Mouse (Mus musculus): ENCODE results near the gene Scgb2b11.
"Not testable (repeated sequence)": the region's sequence is repeated elsewhere in the genome, so short reads cannot be mapped to it uniquely, and the experiment has no call there.

The Scgb2b11 gene

GRCm38 (mm10) chr7:32211045-32211444 is at the start of gene Scgb2b11:
Gene Scgb2b11, minus strand, starts transcription at chr7:32211145.
- in situ Hi-C loops (cut with MboI; ENCODE audit: low pct_unique_long_range_greater_than_20kb in 1 of 2, low sequenced_read_pairs in 2 of 2, unreplicated experiment in 1 of 2) = not testable (repeated sequence)

- in situ Hi-C loops (cut with MboI; ENCODE audit: low pct_unique_long_range_greater_than_20kb in 1 of 2, low sequenced_read_pairs in 2 of 2, unreplicated experiment in 1 of 2) = not testable (repeated sequence)
These were observed 11.6 kb upstream of the Scgb2b11 start, which contains the start of gene Scgb1b11 for GRCm38 (mm10) chr7:32222540-32222939. Gene Scgb1b11, plus strand, starts transcription at chr7:32222840.
